Mouse (Mus musculus) C2C12 (cell line): ENCODE data around the gene Tnip1.

Experiments
- CTCF ChIP-seq: IDR thresholded peaks from one replicate; pipeline ENCODE4 v1.5.1; 2011; ENCODE audit not compliant: control insufficient read depth, insufficient read depth, insufficient read length
- USF1 ChIP-seq: IDR thresholded peaks from one replicate; pipeline ENCODE4 v1.6.1; 2011; ENCODE audit warnings: low read depth, mild to moderate bottlenecking, control low read depth, moderate library complexity

- no peak for TF ChIP-seq CTCF
- TF ChIP-seq USF1, result no peak
Measured at GRCm38 (mm10) chr11:54949717-54950116, 13.0 kb downstream of the Tnip1 start.
